Mouse (Mus musculus) forebrain, embryonic 11.5 days (tissue): ENCODE data around the gene Gldc. TPM values are rescaled to one million over a fixed set of nuclear protein-coding genes. Genes with fewer than 3 reads are reported as not detected.

Source experiments
- ATAC-seq: fragments of 200-750 bp; cut with Nextera tagmentation; replicated peaks from 2 replicates; pipeline ENCODE4 v1.8.0; 2017; ENCODE audit warnings: moderate TSS enrichment; ENCODE audit not compliant: low FRiP score
- DNase-seq: peaks from one replicate; pipeline ENCODE4 v3.0.0-alpha.2; 2017; ENCODE audit warnings: low spot score
- H3K27ac ChIP-seq: fragments of 300-500 bp; sonication (generic); 2 replicates; pipeline ENCODE4 v1.5.1; 2014; ENCODE audit warnings: low read depth, low read length
- H3K27me3 ChIP-seq: fragments of 300-500 bp; sonication (generic); 2 replicates; pipeline ENCODE4 v1.6.1; 2014; ENCODE audit warnings: mild to moderate bottlenecking, low read length, mixed read lengths; ENCODE audit not compliant: control insufficient read depth, insufficient read depth
- H3K36me3 ChIP-seq: fragments of 300-500 bp; sonication (generic); 2 replicates; pipeline ENCODE4 v1.6.1; 2014; ENCODE audit warnings: mild to moderate bottlenecking, low read length, moderate library complexity, mixed read lengths; ENCODE audit not compliant: control insufficient read depth, insufficient read depth
- H3K4me1 ChIP-seq: fragments of 300-500 bp; sonication (generic); replicated peaks from 2 replicates; pipeline ENCODE4 v1.6.1; 2014; ENCODE audit warnings: low read length, mixed read lengths; ENCODE audit not compliant: control insufficient read depth, insufficient read depth
- H3K4me2 ChIP-seq: fragments of 300-500 bp; sonication (generic); 2 replicates; pipeline ENCODE4 v1.6.1; 2014; ENCODE audit warnings: low read depth, mild to moderate bottlenecking, low read length, moderate library complexity, mixed read lengths; ENCODE audit not compliant: severe bottlenecking
- H3K4me3 ChIP-seq: fragments of 300-500 bp; sonication (generic); 2 replicates; pipeline ENCODE4 v1.5.1; 2014; ENCODE audit warnings: low read depth, low read length
- H3K9ac ChIP-seq: fragments of 300-500 bp; sonication (generic); 2 replicates; pipeline ENCODE4 v1.6.1; 2014; ENCODE audit warnings: low read length
- H3K9me3 ChIP-seq: fragments of 300-500 bp; sonication (generic); 2 replicates; pipeline ENCODE4 v1.6.1; 2016; ENCODE audit warnings: low read length, mixed read lengths; ENCODE audit not compliant: control insufficient read depth
- WGBS: fragments of 180-500 bp; shearing (Covaris S2); extraction: QIAGEN DNeasy Blood & Tissue Kit; methylation state at CpG from one replicate; pipeline ENCODE4 v1.1.7; 2014; 5-methylcytosine and 5-hydroxymethylcytosine counted together
- polyA plus RNA-seq: library from polyadenylated mRNA; unstranded; fragments of >200 nt; fragmentation: Nextera tagmentation; extraction: Ambion mirVana; gene quantifications from 2 replicates; pipeline ENCODE4 v1.2.1, GENCODE M21; 2014

Gene Gldc
- polyA plus RNA-seq, 1 experiment from 2014 or later: 50.8 TPM

GRCm38 (mm10) chr19:30096186-30096585, 79.0 kb downstream of the Gldc start:
- Histone ChIP-seq H3K9me3 (peaks cover 4% of the 10 kb centered on the region; the same call in 1 of the 2 replicates), H3K27ac (peak overlapping the region; percentile 38; the same call in 1 of the 2 replicates), H3K4me3 (no peak overlapping the region), H3K27me3 (no peaks in the 10 kb centered on the region), H3K4me2 (no peak overlapping the region), H3K36me3 (peaks cover 27% of the 10 kb centered on the region), H3K9ac (no peak overlapping the region), H3K4me1 (peaks cover 3% of the 10 kb centered on the region; the same call in 1 of the 2 replicates)
- WGBS: 35% methylated on average over 3 of the region's 3 CpGs
- DNase-seq: no peak
- peak; percentile 76 for ATAC-seq

GRCm38 (mm10) chr19:30091644-30092295, 83.5 kb downstream of the Gldc start:
- Histone ChIP-seq H3K4me3 (no peak overlapping the region), H3K27ac (no peak overlapping the region), H3K4me1 (peaks cover 3% of the 10 kb centered on the region; the same call in 1 of the 2 replicates), H3K9me3 (no peaks in the 10 kb centered on the region), H3K27me3 (no peaks in the 10 kb centered on the region), H3K4me2 (no peak overlapping the region), H3K36me3 (peaks cover 19% of the 10 kb centered on the region), H3K9ac (no peak overlapping the region)
- DNase-seq (no peak), ATAC-seq (no peak)
- 92% methylated on average over 12 of the region's 12 CpGs for WGBS

GRCm38 (mm10) chr19:30090163-30090562, 85.1 kb downstream of the Gldc start:
- H3K9me3 ChIP-seq: no peaks in the 10 kb centered on the region
- no peak for ATAC-seq
- H3K4me1 ChIP-seq: no peaks in the 10 kb centered on the region
- 89% methylated on average over 6 of the region's 6 CpGs for WGBS
- H3K4me2 ChIP-seq: no peak overlapping the region
- H3K27ac ChIP-seq: no peak overlapping the region
- H3K9ac ChIP-seq: no peak overlapping the region
- no peak overlapping the region for H3K4me3 ChIP-seq
- no peaks in the 10 kb centered on the region for H3K27me3 ChIP-seq
- H3K36me3 ChIP-seq: peaks cover 16% of the 10 kb centered on the region
- no peak for DNase-seq

- H3K4me3 ChIP-seq: no peak overlapping the region
- ATAC-seq (no peak), DNase-seq (no peak)
- no peak overlapping the region for H3K9ac ChIP-seq
- no peaks in the 10 kb centered on the region for H3K27me3 ChIP-seq
- no peak overlapping the region for H3K4me2 ChIP-seq
- no peak overlapping the region for H3K27ac ChIP-seq
- WGBS: 92% methylated on average over 4 of the region's 4 CpGs
- H3K36me3 ChIP-seq: no peaks in the 10 kb centered on the region
- H3K9me3 ChIP-seq: no peaks in the 10 kb centered on the region
- no peaks in the 10 kb centered on the region for H3K4me1 ChIP-seq
Observed at GRCm38 (mm10) chr19:30065797-30066196, 109.4 kb downstream of the Gldc start.

- Histone ChIP-seq H3K9me3 (no peaks in the 10 kb centered on the region), H3K27ac (no peak overlapping the region), H3K36me3 (no peaks in the 10 kb centered on the region; the same call in 1 of the 2 replicates), H3K9ac (no peak overlapping the region), H3K4me2 (no peak overlapping the region), H3K4me1 (no peaks in the 10 kb centered on the region), H3K27me3 (no peaks in the 10 kb centered on the region), H3K4me3 (no peak overlapping the region)
- DNase-seq (no peak), ATAC-seq (no peak)
- WGBS: 93% methylated on average over 2 of the region's 2 CpGs
Observed at GRCm38 (mm10) chr19:30054218-30054617, 121.0 kb downstream of the Gldc start.

- Histone ChIP-seq H3K36me3 (peaks cover 1% of the 10 kb centered on the region; the same call in 1 of the 2 replicates), H3K9ac (no peak overlapping the region), H3K9me3 (no peaks in the 10 kb centered on the region), H3K4me3 (no peak overlapping the region), H3K4me1 (no peaks in the 10 kb centered on the region), H3K4me2 (no peak overlapping the region), H3K27ac (no peak overlapping the region), H3K27me3 (no peaks in the 10 kb centered on the region)
- DNase-seq (no peak), ATAC-seq (no peak)
- 86% methylated on average over 3 of the region's 3 CpGs for WGBS
Observed at GRCm38 (mm10) chr19:30051479-30051878, 123.8 kb downstream of the Gldc start.

GRCm38 (mm10) chr19:30050584-30050983, 124.6 kb downstream of the Gldc start:
- no peaks in the 10 kb centered on the region for H3K27me3 ChIP-seq
- H3K4me2 ChIP-seq: no peak overlapping the region
- no peaks in the 10 kb centered on the region for H3K4me1 ChIP-seq
- no peak overlapping the region for H3K4me3 ChIP-seq
- peaks cover 2% of the 10 kb centered on the region for H3K36me3 ChIP-seq
- H3K9ac ChIP-seq: no peak overlapping the region
- DNase-seq: no peak
- ATAC-seq: no peak
- 95% methylated on average over 2 of the region's 2 CpGs for WGBS
- H3K9me3 ChIP-seq: no peaks in the 10 kb centered on the region; the same call in 1 of the 2 replicates
- H3K27ac ChIP-seq: no peak overlapping the region
